Mouse (Mus musculus): ENCODE measurements around the gene Zc3h4. TPM values are rescaled to one million over a fixed set of nuclear protein-coding genes. Genes with fewer than 3 reads are reported as not detected.
A peak's percentile ranks its signal among the peaks of the same experiment; 100 is the strongest.

Zc3h4 gene
- polyA plus RNA-seq, 1 experiment from 2014 or later: 26.3 TPM

DNA sequence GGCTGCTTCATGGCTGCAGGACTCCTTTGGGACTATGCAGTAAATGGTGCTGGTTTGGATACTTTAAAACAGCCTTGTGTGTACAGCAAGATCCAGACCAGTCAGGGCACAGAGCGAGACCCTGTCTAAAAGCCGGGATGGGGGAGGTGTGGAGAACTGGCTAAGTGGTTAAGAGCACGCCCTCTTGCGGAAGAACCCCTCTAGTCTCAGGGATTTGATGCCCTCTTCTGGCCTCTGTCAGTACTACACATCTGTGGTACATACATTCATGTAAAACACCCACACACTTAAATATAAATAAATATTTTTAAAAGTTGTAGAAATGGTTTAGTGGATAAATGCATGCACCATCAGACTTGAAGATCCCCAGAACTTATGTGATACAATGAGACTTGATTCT lies 65.9 kb downstream of the Zc3h4 start:
- Histone ChIP-seq H3K27ac (no peak overlapping the region), H3K9ac (replicated peaks) (no peak overlapping the region), H3K4me1 (replicated peaks) (peaks cover 3% of the 10 kb centered on the region; the same call in 1 of the 2 replicates), H3K27me3 (peaks cover 53% of the 10 kb centered on the region), H3K9me3 (0 out of 2 replicates have a peak, but pooled peaks cover 3% of the 10 kb centered on the region), H3K4me3 (replicated peaks) (no peak overlapping the region), H3K4me2 (no peak overlapping the region), H3K36me3 (no peaks in the 10 kb centered on the region)
- 72% methylated on average over 4 of the region's 4 CpGs for WGBS
- ATAC-seq (ENCODE audit: insufficient number of reproducible peaks, insufficient read depth, low FRiP score, low TSS enrichment, low read depth): no peak

DNA sequence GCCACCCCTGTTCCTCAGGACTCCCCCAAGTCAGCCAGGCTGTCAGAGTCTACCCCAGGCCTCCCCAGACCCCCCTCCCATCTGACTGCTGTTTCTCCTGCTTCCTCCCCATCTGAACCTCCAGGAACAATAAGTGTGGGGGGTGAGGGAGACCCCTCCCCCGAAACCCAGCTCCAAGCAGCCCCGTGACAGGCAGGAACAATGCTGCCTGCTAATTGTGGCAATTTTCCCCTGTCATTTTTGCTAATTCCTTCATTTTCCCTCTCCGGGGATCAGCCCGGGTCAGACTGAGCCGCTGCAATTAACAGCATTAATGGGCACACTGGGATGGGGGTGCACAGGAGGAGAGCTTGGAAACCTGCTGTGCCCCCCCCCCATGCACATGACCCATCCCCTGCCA lies 67.4 kb downstream of the Zc3h4 start:
- Histone ChIP-seq H3K9me3 (0 out of 2 replicates have a peak, but pooled peaks cover 3% of the 10 kb centered on the region), H3K27ac (no peak overlapping the region), H3K27me3 (peaks cover 60% of the 10 kb centered on the region), H3K4me2 (no peak overlapping the region), H3K9ac (replicated peaks) (no peak overlapping the region), H3K4me1 (replicated peaks) (no peaks in the 10 kb centered on the region; the same call in 1 of the 2 replicates), H3K36me3 (no peaks in the 10 kb centered on the region), H3K4me3 (replicated peaks) (no peak overlapping the region)
- no peak for ATAC-seq (ENCODE audit: insufficient number of reproducible peaks, insufficient read depth, low FRiP score, low TSS enrichment, low read depth)
- 25% methylated on average over 5 of the region's 5 CpGs for WGBS

DNA sequence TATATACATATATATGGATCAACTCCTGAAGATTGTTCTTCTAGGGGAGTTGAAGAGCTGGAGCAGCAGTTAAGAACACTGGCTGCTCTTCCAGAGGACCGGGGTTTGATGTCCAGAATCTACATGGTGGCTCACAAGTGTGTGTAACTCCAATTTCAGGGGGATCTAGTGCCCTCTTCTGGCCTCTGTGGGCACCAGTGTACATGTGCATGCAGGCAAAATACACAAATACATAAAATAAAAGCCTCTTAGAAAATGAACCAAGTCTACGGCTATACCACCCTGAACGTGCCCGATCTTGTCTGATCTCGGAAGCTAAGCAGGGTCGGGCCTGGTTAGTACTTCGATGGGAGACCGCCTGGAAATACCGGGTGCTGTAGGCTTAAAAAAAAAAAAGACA lies 70.8 kb downstream of the Zc3h4 start:
- Histone ChIP-seq H3K9ac (replicated peaks) (no peak overlapping the region), H3K4me3 (replicated peaks) (no peak overlapping the region), H3K27me3 (peaks cover 85% of the 10 kb centered on the region), H3K9me3 (0 out of 2 replicates have a peak, but pooled peaks cover 5% of the 10 kb centered on the region), H3K27ac (no peak overlapping the region), H3K4me1 (replicated peaks) (peaks cover 24% of the 10 kb centered on the region), H3K36me3 (no peaks in the 10 kb centered on the region), H3K4me2 (no peak overlapping the region)
- 41% methylated on average over 9 of the region's 9 CpGs for WGBS
- ATAC-seq (ENCODE audit: insufficient number of reproducible peaks, insufficient read depth, low FRiP score, low TSS enrichment, low read depth): no peak

DNA sequence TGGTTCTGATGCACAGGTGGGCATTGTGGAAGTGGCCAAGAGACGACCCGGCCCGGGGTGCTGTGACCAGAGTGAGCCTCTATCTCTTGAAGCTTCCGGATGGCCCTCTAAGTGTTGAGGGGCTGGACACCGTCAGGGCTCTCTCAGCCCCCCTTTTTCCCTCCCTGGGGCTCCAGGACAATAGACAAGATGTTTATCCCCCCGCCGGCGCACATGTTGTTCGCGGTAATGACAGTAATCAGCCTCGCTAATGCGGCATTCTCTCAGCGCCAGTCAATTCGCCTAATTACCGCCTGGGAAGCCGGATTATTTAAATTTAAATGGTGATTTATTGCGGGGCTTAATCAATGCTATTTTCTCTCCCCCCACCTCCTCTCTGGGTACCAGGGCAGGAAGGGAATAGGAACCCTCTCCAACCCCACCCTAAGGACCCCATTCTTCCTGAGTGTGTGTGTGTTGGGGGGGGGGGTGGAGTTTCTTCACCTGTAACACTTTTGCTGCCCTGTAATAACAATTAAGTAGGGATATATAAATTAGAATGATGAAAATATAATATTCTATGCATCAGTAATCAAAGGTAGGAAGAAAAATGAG lies 71.5 kb downstream of the Zc3h4 start:
- Histone ChIP-seq H3K4me1 (replicated peaks) (peaks cover 25% of the 10 kb centered on the region), H3K4me2 (no peak overlapping the region), H3K27ac (no peak overlapping the region), H3K36me3 (no peaks in the 10 kb centered on the region), H3K9ac (replicated peaks) (no peak overlapping the region), H3K9me3 (0 out of 2 replicates have a peak, but pooled peaks cover 11% of the 10 kb centered on the region), H3K27me3 (peaks cover 92% of the 10 kb centered on the region), H3K4me3 (replicated peaks) (no peak overlapping the region)
- 4% methylated on average over 17 of the region's 17 CpGs for WGBS
- ATAC-seq (ENCODE audit: insufficient number of reproducible peaks, insufficient read depth, low FRiP score, low TSS enrichment, low read depth): no peak

DNA sequence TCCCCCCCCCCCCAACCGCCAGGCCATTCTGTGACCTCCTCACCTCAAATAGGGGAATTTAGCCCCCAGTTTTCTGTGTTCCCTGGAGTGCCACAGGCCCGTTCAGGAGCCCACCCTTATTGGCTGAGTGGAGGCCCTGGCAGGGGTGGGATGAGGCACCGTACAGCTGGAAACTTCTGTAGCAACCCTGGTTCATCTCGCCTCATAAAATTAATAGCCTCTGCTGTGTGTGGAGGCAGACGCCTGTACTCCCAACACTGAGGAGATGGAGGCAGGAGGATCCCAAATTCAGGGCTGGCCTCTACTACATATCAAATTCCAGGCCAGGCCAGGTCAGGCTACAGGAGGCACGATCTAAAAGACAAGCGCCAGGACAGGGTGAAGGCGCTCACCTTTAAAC lies 73.1 kb downstream of the Zc3h4 start:
- no peak for ATAC-seq (ENCODE audit: insufficient number of reproducible peaks, insufficient read depth, low FRiP score, low TSS enrichment, low read depth)
- WGBS: 32% methylated on average over 8 of the region's 8 CpGs
- no peak overlapping the region for H3K4me2 ChIP-seq
- H3K9me3 ChIP-seq: 0 out of 2 replicates have a peak, but pooled peaks cover 11% of the 10 kb centered on the region
- H3K27me3 ChIP-seq: peaks cover 96% of the 10 kb centered on the region
- peaks cover 25% of the 10 kb centered on the region for H3K4me1 ChIP-seq (replicated peaks)
- H3K4me3 ChIP-seq (replicated peaks): no peak overlapping the region
- no peak overlapping the region for H3K9ac ChIP-seq (replicated peaks)
- no peak overlapping the region for H3K27ac ChIP-seq
- H3K36me3 ChIP-seq: no peaks in the 10 kb centered on the region

DNA sequence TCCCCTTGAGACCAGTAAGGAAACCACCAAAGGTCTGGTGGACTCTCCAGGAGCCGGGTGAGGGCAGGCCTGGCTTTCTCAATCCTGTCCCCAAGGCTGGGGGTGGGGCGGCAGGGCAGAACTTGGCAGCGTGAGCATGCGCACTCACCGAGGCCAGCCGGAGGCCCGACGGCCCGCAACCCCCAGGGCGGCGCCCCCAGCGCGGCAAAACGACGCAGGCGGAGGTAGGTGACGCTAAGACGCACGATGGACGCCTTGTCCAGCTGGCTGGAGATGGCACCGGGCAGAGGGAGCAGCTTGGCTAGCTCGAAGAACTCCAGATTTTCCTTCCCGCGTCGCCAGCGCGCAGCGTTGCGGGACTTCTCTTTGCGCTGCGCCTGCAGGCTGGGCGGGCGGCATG lies 73.7 kb downstream of the Zc3h4 start:
- Histone ChIP-seq H3K9me3 (0 out of 2 replicates have a peak, but pooled peaks cover 11% of the 10 kb centered on the region), H3K4me3 (replicated peaks) (peak overlapping the region; percentile 33), H3K4me1 (replicated peaks) (peaks cover 25% of the 10 kb centered on the region), H3K9ac (replicated peaks) (0 out of 2 replicates have a peak overlapping the region, but pooled peaks have one; percentile 23), H3K36me3 (no peaks in the 10 kb centered on the region), H3K4me2 (peak overlapping the region; percentile 50), H3K27ac (no peak overlapping the region), H3K27me3 (peaks cover 92% of the 10 kb centered on the region)
- no peak for ATAC-seq (ENCODE audit: insufficient number of reproducible peaks, insufficient read depth, low FRiP score, low TSS enrichment, low read depth)
- 6% methylated on average over 33 of the region's 33 CpGs for WGBS

DNA sequence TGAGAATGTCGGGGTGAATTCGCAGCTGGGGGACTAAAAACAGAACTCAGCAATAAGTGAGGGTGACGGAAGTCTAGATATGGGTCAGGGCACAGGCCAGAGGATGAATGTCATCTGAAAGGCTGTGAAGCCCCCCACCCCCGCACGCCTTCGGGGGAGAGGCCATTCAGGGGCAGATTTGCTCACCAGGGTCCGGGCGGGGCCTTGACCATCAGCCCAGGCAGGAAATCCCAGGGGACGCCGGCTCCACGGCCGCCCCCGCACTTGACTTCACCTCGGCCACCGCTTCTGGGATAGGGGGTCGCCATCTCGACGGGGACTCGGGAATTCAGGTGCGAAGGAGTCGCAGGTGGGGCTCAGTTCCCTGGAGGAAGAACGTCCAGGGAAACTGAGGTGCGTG lies 74.6 kb downstream of the Zc3h4 start:
- H3K27me3 ChIP-seq: peaks cover 83% of the 10 kb centered on the region
- 0 out of 2 replicates have a peak, but pooled peaks cover 8% of the 10 kb centered on the region for H3K9me3 ChIP-seq
- no peak overlapping the region for H3K9ac ChIP-seq (replicated peaks)
- no peaks in the 10 kb centered on the region for H3K36me3 ChIP-seq
- H3K4me3 ChIP-seq (replicated peaks): peak overlapping the region; percentile 37; the same call in 1 of the 2 replicates
- peak overlapping the region; percentile 54 for H3K4me2 ChIP-seq
- peaks cover 25% of the 10 kb centered on the region for H3K4me1 ChIP-seq (replicated peaks)
- H3K27ac ChIP-seq: no peak overlapping the region
- WGBS: 4% methylated on average over 23 of the region's 23 CpGs
- no peak for ATAC-seq (ENCODE audit: insufficient number of reproducible peaks, insufficient read depth, low FRiP score, low TSS enrichment, low read depth)

DNA sequence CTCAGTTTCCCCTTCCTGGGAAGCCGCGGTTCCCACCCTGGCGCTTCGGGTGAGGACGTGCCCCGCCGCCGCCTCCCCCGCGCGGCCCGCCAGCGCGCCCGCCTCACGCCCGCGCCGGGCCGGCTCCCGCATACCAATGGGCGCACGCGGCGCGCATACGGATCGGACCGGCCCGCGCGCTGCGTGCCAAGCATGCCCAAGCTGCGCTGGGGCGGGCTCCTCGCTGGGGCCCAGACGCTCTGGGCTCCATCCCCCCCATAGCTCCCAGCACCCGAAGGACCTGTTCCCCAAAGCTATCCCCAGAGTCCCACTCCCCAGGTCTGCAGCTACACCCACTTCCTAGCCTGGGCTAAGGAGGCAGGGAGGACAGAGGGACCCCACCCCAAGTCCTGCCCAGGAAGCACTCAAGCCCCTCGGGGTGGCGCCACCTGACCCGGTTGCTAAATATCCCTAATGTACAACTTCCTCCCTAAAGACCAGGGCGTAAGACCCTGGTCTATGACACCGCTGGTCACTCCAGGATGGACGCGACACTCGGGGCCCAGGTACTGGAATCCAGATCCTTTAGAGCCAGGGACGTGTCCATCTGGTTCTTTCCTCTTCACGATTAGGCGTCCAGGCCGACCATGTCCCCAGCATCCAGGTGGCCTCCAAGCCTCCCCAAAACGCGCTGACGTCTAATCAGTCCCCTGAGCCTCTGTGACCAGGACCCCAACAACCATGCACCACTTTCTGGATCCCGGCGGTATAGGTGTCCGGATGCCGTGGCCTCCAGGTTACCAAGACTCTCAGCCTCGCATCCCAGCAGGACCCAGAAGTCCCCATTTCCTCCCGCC lies 75.3 kb downstream of the Zc3h4 start:
- Histone ChIP-seq H3K9me3 (0 out of 2 replicates have a peak, but pooled peaks cover 8% of the 10 kb centered on the region), H3K27ac (no peak overlapping the region), H3K4me2 (peak overlapping the region; percentile 54), H3K4me1 (replicated peaks) (peaks cover 25% of the 10 kb centered on the region), H3K27me3 (peaks cover 76% of the 10 kb centered on the region), H3K36me3 (no peaks in the 10 kb centered on the region), H3K9ac (replicated peaks) (no peak overlapping the region), H3K4me3 (replicated peaks) (peak overlapping the region; percentile 37)
- 2% methylated on average over 58 of the region's 59 CpGs for WGBS
- no peak for ATAC-seq (ENCODE audit: insufficient number of reproducible peaks, insufficient read depth, low FRiP score, low TSS enrichment, low read depth)

DNA sequence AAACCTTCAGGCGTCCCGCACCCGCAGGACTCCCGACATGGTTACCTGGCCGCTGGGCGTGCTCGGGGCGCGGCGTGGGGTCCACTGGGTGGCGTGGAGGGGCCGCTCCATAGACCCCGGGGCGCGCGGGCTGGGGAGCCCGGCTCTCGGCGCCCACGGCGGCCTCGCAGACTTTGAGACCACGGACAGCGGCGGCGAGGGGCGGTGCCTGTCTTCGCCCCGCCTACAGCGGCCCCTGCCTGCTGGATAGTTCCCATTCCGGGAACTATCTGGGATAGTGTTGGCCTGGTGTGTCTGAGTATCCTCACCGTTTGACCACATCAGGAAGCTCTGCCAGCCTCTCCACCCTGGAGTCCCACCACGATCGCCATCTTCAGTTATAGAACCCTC lies 75.9 kb downstream of the Zc3h4 start:
- Histone ChIP-seq H3K9ac (replicated peaks) (no peak overlapping the region), H3K36me3 (no peaks in the 10 kb centered on the region), H3K27ac (no peak overlapping the region), H3K9me3 (0 out of 2 replicates have a peak, but pooled peaks cover 8% of the 10 kb centered on the region), H3K4me1 (replicated peaks) (peaks cover 25% of the 10 kb centered on the region), H3K27me3 (peaks cover 70% of the 10 kb centered on the region), H3K4me3 (replicated peaks) (peak overlapping the region; percentile 37), H3K4me2 (peak overlapping the region; percentile 54)
- no peak for ATAC-seq (ENCODE audit: insufficient number of reproducible peaks, insufficient read depth, low FRiP score, low TSS enrichment, low read depth)
- WGBS: under 1% methylated on average over 34 of the region's 34 CpGs

DNA sequence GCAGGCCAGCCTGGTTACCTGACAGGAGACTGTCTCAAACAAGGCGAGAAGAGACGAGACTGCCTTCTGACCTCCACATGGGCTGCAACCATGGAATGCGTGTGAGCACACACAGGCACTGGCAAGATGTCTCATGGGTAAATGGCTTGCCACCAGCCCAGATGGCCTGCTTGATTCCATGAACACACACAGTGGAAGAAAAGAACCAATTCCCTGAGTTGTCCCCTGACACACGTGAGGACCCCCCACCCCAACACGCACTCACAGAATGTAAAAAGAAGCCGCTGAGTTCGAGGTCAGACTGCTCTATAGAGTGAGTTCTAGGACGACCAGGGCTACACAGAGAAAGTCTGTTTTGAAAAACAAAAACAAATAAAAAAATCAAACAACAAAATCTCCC lies 76.9 kb downstream of the Zc3h4 start, which contains the start of gene Npas1:
Npas1 (minus strand) TSS at position 101 of the 400 bp plus-strand sequence.
- Histone ChIP-seq H3K9me3 (0 out of 2 replicates have a peak, but pooled peaks cover 8% of the 10 kb centered on the region), H3K27me3 (peaks cover 61% of the 10 kb centered on the region), H3K27ac (no peak within 1 kb of the TSS), H3K4me2 (peak within 1 kb of the TSS; percentile 54), H3K9ac (replicated peaks) (no peak within 1 kb of the TSS), H3K4me3 (replicated peaks) (peak within 1 kb of the TSS; percentile 37), H3K36me3 (no peaks in the 10 kb centered on the region), H3K4me1 (replicated peaks) (peaks cover 25% of the 10 kb centered on the region)
- no peak for ATAC-seq (ENCODE audit: insufficient number of reproducible peaks, insufficient read depth, low FRiP score, low TSS enrichment, low read depth)
- 81% methylated on average over 8 of the region's 8 CpGs for WGBS
